Mouse (Mus musculus) liver, embryonic 14.5 days (tissue): ENCODE data around the gene Atxn3.

ENCODE experiments used
- CTCF ChIP-seq: IDR thresholded peaks from 2 replicates; pipeline ENCODE4 v1.5.1; 2016; ENCODE audit warnings: antibody characterized with exemption, low read depth, control low read depth
- EP300 ChIP-seq: IDR thresholded peaks from 2 replicates; pipeline ENCODE4 v1.6.1; 2016; ENCODE audit warnings: antibody characterized with exemption, low read depth

GRCm38 (mm10) chr12:101893296-101893695 lies 64.8 kb downstream of the Atxn3 start:
- TF ChIP-seq CTCF: no peak
- no peak for TF ChIP-seq EP300
